Mouse (Mus musculus) liver, adult 2 months (tissue): ENCODE measurements at regions not wholly inside any gene's neighbourhood (a gene's known extent, or its start where the extent isn't known, plus 50 kb on each side); places are given as distances from the start of the nearest gene placed in this dataset.

Experiments used
- CTCF ChIP-seq: fragments of 200-500 bp; IDR thresholded peaks from 2 replicates; pipeline ENCODE4 v1.5.1; 2011; ENCODE audit warnings: low read depth, low read length, control low read depth
- POLR2A ChIP-seq: fragments of 200-500 bp; IDR thresholded peaks from 2 replicates; pipeline ENCODE4 v1.6.1; 2011; ENCODE audit warnings: low read length, control low read depth; ENCODE audit not compliant: insufficient read depth; ENCODE audit errors: extremely low read depth

DNA sequence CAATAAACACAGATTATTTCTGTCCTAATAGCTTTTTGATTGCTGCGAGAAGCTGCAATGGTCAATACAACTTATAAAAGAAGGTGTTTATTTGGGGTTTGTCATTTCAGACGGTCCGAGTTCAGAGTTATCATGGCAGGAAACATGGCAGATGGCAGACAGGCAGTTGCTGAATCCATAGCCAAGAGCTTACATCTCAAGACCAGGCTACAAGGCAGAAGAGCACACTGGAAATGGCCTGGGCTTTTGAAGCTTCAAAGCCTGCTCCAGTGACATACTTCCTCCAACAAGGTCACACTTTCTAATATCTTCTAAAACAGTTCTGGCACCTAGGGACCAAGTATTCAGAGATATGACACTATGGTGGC, 136.8 kb downstream of the Bmp2 start:
- no peak for TF ChIP-seq CTCF
- no peak for TF ChIP-seq POLR2A
